Mouse (Mus musculus): ENCODE measurements around the gene Dzip1l. TPM values are rescaled to one million over a fixed set of nuclear protein-coding genes. Genes with fewer than 3 reads are reported as not detected.

Dzip1l gene
- polyA plus RNA-seq, 1 experiment, result 0.50 TPM

GRCm38 (mm10) chr9:99622966-99623365 is 6.3 kb upstream of the Dzip1l start:
- Histone ChIP-seq H3K27me3 (replicated peaks) (peaks cover 1% of the 10 kb centered on the region), H3K4me3 (replicated peaks) (no peak overlapping the region), H3K9me3 (no peaks in the 10 kb centered on the region), H3K4me1 (no peaks in the 10 kb centered on the region), H3K36me3 (replicated peaks; ENCODE audit: low read length) (no peaks in the 10 kb centered on the region)
- TF ChIP-seq GATA1 (IDR thresholded peaks at IDR 0.05; ENCODE audit: borderline replicate concordance, low read length), result no peak

- TF ChIP-seq FLI1 (IDR thresholded peaks at IDR 0.05; ENCODE audit: low read length) (no peak), GATA1 (IDR thresholded peaks at IDR 0.05; ENCODE audit: borderline replicate concordance, low read length) (no peak)
- H3K9me3 ChIP-seq, result no peaks in the 10 kb centered on the region
- no peaks in the 10 kb centered on the region for H3K36me3 ChIP-seq (replicated peaks; ENCODE audit: low read length)
- peaks cover 7% of the 10 kb centered on the region for H3K27me3 ChIP-seq (replicated peaks)
- peaks cover under 1% of the 10 kb centered on the region for H3K4me1 ChIP-seq
- no peak overlapping the region for H3K4me3 ChIP-seq (replicated peaks)
These were observed 5.2 kb upstream of the Dzip1l start for GRCm38 (mm10) chr9:99624117-99624516.

GRCm38 (mm10) chr9:99628581-99628980 is 715 bp upstream of the Dzip1l start:
- Histone ChIP-seq H3K9me3 (no peaks in the 10 kb centered on the region), H3K4me3 (replicated peaks) (no peak overlapping the region), H3K36me3 (replicated peaks; ENCODE audit: low read length) (no peaks in the 10 kb centered on the region), H3K27me3 (replicated peaks) (peaks cover 26% of the 10 kb centered on the region), H3K4me1 (peaks cover 12% of the 10 kb centered on the region)
- TF ChIP-seq GATA1 (IDR thresholded peaks at IDR 0.05; ENCODE audit: borderline replicate concordance, low read length) (no peak), FLI1 (IDR thresholded peaks at IDR 0.05; ENCODE audit: low read length) (no peak)

GRCm38 (mm10) chr9:99630071-99630470 is 775 bp downstream of the Dzip1l start:
- H3K36me3 ChIP-seq (replicated peaks; ENCODE audit: low read length), result no peaks in the 10 kb centered on the region
- TF ChIP-seq FLI1 (IDR thresholded peaks at IDR 0.05; ENCODE audit: low read length), result no peak
- TF ChIP-seq GATA1 (IDR thresholded peaks at IDR 0.05; ENCODE audit: borderline replicate concordance, low read length), result no peak
- peak overlapping the region; percentile 87 for H3K4me3 ChIP-seq (replicated peaks)
- peaks cover 30% of the 10 kb centered on the region for H3K27me3 ChIP-seq (replicated peaks)
- H3K4me1 ChIP-seq, result peaks cover 12% of the 10 kb centered on the region
- no peaks in the 10 kb centered on the region for H3K9me3 ChIP-seq

- Histone ChIP-seq H3K36me3 (replicated peaks; ENCODE audit: low read length) (no peaks in the 10 kb centered on the region), H3K9me3 (no peaks in the 10 kb centered on the region), H3K4me1 (peaks cover 12% of the 10 kb centered on the region), H3K4me3 (replicated peaks) (no peak overlapping the region), H3K27me3 (replicated peaks) (peaks cover 30% of the 10 kb centered on the region)
- TF ChIP-seq GATA1 (IDR thresholded peaks at IDR 0.05; ENCODE audit: borderline replicate concordance, low read length) (no peak), FLI1 (IDR thresholded peaks at IDR 0.05; ENCODE audit: low read length) (no peak)
These were observed 1.3 kb downstream of the Dzip1l start for GRCm38 (mm10) chr9:99630528-99631125.

GRCm38 (mm10) chr9:99631781-99632180 is 2.5 kb downstream of the Dzip1l start:
- Histone ChIP-seq H3K36me3 (replicated peaks; ENCODE audit: low read length) (no peaks in the 10 kb centered on the region), H3K9me3 (no peaks in the 10 kb centered on the region), H3K4me3 (replicated peaks) (no peak overlapping the region), H3K27me3 (replicated peaks) (peaks cover 30% of the 10 kb centered on the region), H3K4me1 (peaks cover 12% of the 10 kb centered on the region)
- no peak for TF ChIP-seq GATA1 (IDR thresholded peaks at IDR 0.05; ENCODE audit: borderline replicate concordance, low read length)
- no peak for TF ChIP-seq FLI1 (IDR thresholded peaks at IDR 0.05; ENCODE audit: low read length)

- Histone ChIP-seq H3K4me1 (peaks cover 12% of the 10 kb centered on the region), H3K36me3 (replicated peaks; ENCODE audit: low read length) (no peaks in the 10 kb centered on the region), H3K9me3 (no peaks in the 10 kb centered on the region), H3K27me3 (replicated peaks) (peaks cover 30% of the 10 kb centered on the region), H3K4me3 (replicated peaks) (no peak overlapping the region)
- no peak for TF ChIP-seq FLI1 (IDR thresholded peaks at IDR 0.05; ENCODE audit: low read length)
- no peak for TF ChIP-seq GATA1 (IDR thresholded peaks at IDR 0.05; ENCODE audit: borderline replicate concordance, low read length)
These were observed 3.0 kb downstream of the Dzip1l start for GRCm38 (mm10) chr9:99632264-99632663.

GRCm38 (mm10) chr9:99636776-99637175 is 7.5 kb downstream of the Dzip1l start:
- H3K4me3 ChIP-seq (replicated peaks), result no peak overlapping the region
- H3K4me1 ChIP-seq, result no peaks in the 10 kb centered on the region; the same call in 1 of the 2 replicates

GRCm38 (mm10) chr9:99637227-99637626 is 7.9 kb downstream of the Dzip1l start:
- Histone ChIP-seq H3K4me3 (replicated peaks) (peak overlapping the region; percentile 44), H3K9me3 (no peaks in the 10 kb centered on the region), H3K36me3 (replicated peaks; ENCODE audit: low read length) (no peaks in the 10 kb centered on the region), H3K4me1 (no peaks in the 10 kb centered on the region; the same call in 1 of the 2 replicates), H3K27me3 (replicated peaks) (peaks cover 6% of the 10 kb centered on the region)
- no peak for TF ChIP-seq GATA1 (IDR thresholded peaks at IDR 0.05; ENCODE audit: borderline replicate concordance, low read length)

More at GRCm38 (mm10) chr9:99636776-99637175, 7.5 kb downstream of the Dzip1l start:
- H3K36me3 ChIP-seq (replicated peaks; ENCODE audit: low read length), result no peaks in the 10 kb centered on the region
- no peak for TF ChIP-seq FLI1 (IDR thresholded peaks at IDR 0.05; ENCODE audit: low read length)
- no peak for TF ChIP-seq GATA1 (IDR thresholded peaks at IDR 0.05; ENCODE audit: borderline replicate concordance, low read length)
- H3K27me3 ChIP-seq (replicated peaks), result peaks cover 6% of the 10 kb centered on the region
- H3K9me3 ChIP-seq, result no peaks in the 10 kb centered on the region

GRCm38 (mm10) chr9:99637736-99638135 is 8.4 kb downstream of the Dzip1l start:
- Histone ChIP-seq H3K36me3 (replicated peaks; ENCODE audit: low read length) (no peaks in the 10 kb centered on the region), H3K9me3 (no peaks in the 10 kb centered on the region)
- TF ChIP-seq FLI1 (IDR thresholded peaks at IDR 0.05; ENCODE audit: low read length) (no peak), GATA1 (IDR thresholded peaks at IDR 0.05; ENCODE audit: borderline replicate concordance, low read length) (no peak)

More at GRCm38 (mm10) chr9:99637736-99638135, 8.4 kb downstream of the Dzip1l start:
- Histone ChIP-seq H3K27me3 (replicated peaks) (peaks cover 6% of the 10 kb centered on the region), H3K4me3 (replicated peaks) (peak overlapping the region; percentile 44), H3K4me1 (no peaks in the 10 kb centered on the region)
